ENCODE assay signal across 33 mouse cellular contexts in genomic region chr4:123397643-123398434, GRCm38 (mm10). TPM values are rescaled to one million over a fixed set of nuclear protein-coding genes. Genes with fewer than 3 reads are reported as not detected.
A peak's percentile ranks its signal among the peaks of the same experiment; 100 is the strongest.
DNase-seq lines count a peak whose midpoint lies in the region; ATAC-seq lines count a peak whose summit lies in the region.
"Had no signal": no experiment of that assay in that cellular context is flagged by ENCODE, and none has a peak within 500 bp of the region (broad histone marks: within the 10 kb centered on the region; RNA-seq: fewer than 3 reads in every experiment).

No protein-coding gene starts in this region.

- H3K27me3 ChIP-seq in heart, embryonic 11.5 days (ENCODE audit: control insufficient read depth, insufficient read depth, low read length): no peaks in the 10 kb centered on the region
- no peaks in the 10 kb centered on the region for H3K27me3 ChIP-seq in heart, embryonic 13.5 days (replicated peaks)
- H3K27me3 ChIP-seq: hindbrain, embryonic 12.5 days; kidney, embryonic 15.5 days; liver, embryonic 13.5 days; midbrain, embryonic 13.5 days had no signal

- no peak for ATAC-seq in heart, embryonic 11.5 days (replicated peaks; ENCODE audit: insufficient number of reproducible peaks, low FRiP score, low TSS enrichment)
- ATAC-seq in heart, embryonic 13.5 days (ENCODE audit: extremely low read depth, insufficient number of reproducible peaks, low FRiP score, low TSS enrichment): no peak
- ATAC-seq in frontal cortex, adult (ENCODE audit: low TSS enrichment): no peak
- ATAC-seq: forebrain, embryonic 16.5 days; hindbrain, postnatal 0 days; intestine, embryonic 16.5 days; lung, postnatal 0 days; midbrain, embryonic 13.5 days had no signal

- H3K27ac ChIP-seq in heart, embryonic 11.5 days (ENCODE audit: low read depth, low read length): peak overlapping the region; percentile 5; the same call in 1 of the 2 replicates
- H3K27ac ChIP-seq in heart, embryonic 13.5 days (replicated peaks): peak overlapping the region; percentile 68
- H3K27ac ChIP-seq: hindbrain, embryonic 12.5 days; hindbrain, postnatal 0 days; kidney, embryonic 15.5 days; liver, embryonic 13.5 days; midbrain, embryonic 13.5 days had no signal

- no peak overlapping the region for H3K4me3 ChIP-seq in heart, embryonic 11.5 days (ENCODE audit: low read depth, low read length)
- H3K4me3 ChIP-seq in heart, embryonic 13.5 days: no peak overlapping the region
- H3K4me3 ChIP-seq: erythroblast, embryonic 14.5 days; hindbrain, embryonic 12.5 days; kidney, embryonic 15.5 days; liver, embryonic 13.5 days; midbrain, embryonic 13.5 days had no signal

- 54% methylated on average over 5 of the region's 5 CpGs for WGBS in heart, embryonic 11.5 days (ENCODE audit: insufficient replicate concordance)
- 45% methylated on average over 5 of the region's 5 CpGs for WGBS in heart, embryonic 13.5 days

- intact Hi-C loops in heart, postnatal 25 days (cut with DNase I): loop anchor here (10.0 kb wide), 1 partner anchor 47 kb away; no protein-coding TSS in a partner anchor
- intact Hi-C loops in heart, postnatal 10 days (cut with DNase I): loop anchor here (5.0 kb wide), 1 partner anchor 34 kb away; no protein-coding TSS in a partner anchor

- no peak overlapping the region for H3K9ac ChIP-seq in heart, embryonic 11.5 days (ENCODE audit: low read depth, low read length)
- peak overlapping the region; percentile 28; the same call in 1 of the 2 replicates for H3K9ac ChIP-seq in heart, embryonic 13.5 days
- H3K9ac ChIP-seq: hindbrain, embryonic 12.5 days; kidney, embryonic 15.5 days; liver, embryonic 13.5 days; midbrain, embryonic 13.5 days had no signal

- peak; percentile 57 for DNase-seq in heart, adult 8-10 months (ENCODE audit: low spot score)
- no peak for DNase-seq in heart, postnatal 25 days (ENCODE audit: low spot score)
- DNase-seq in heart, postnatal 10 days: peak; percentile 39 to 50
- no peak for DNase-seq in right cerebral cortex, adult 2 months (ENCODE audit: low spot score in 2 of 2)
- DNase-seq: adrenal gland, postnatal 25 days; B cell, adult 2 months; cerebellum, adult 11-12 months; cerebellum, adult 9-11 months; gastrocnemius, postnatal 10 days; kidney, postnatal 4 days; left cerebral cortex, postnatal 4 days; liver, embryonic 13.5 days; lung, adult 18-20 months; lung, postnatal 4 days; retina, postnatal 1 day; right cerebral cortex, postnatal 25 days; thymus, adult 18-20 months; thymus, postnatal 25 days had no signal

- peaks cover 47% of the 10 kb centered on the region for H3K36me3 ChIP-seq in heart, embryonic 11.5 days (ENCODE audit: control insufficient read depth, insufficient read depth, low read length)
- peaks cover 86% of the 10 kb centered on the region for H3K36me3 ChIP-seq in heart, embryonic 13.5 days

- no peak overlapping the region for H3K4me2 ChIP-seq in heart, embryonic 11.5 days
- no peak overlapping the region for H3K4me2 ChIP-seq in heart, embryonic 13.5 days
- H3K4me2 ChIP-seq: hindbrain, embryonic 12.5 days; kidney, embryonic 15.5 days; liver, embryonic 13.5 days; midbrain, embryonic 13.5 days had no signal

- H3K4me1 ChIP-seq in heart, embryonic 11.5 days (ENCODE audit: control insufficient read depth, insufficient read depth, low read length): peaks cover 3% of the 10 kb centered on the region; the same call in 1 of the 2 replicates
- peaks cover 25% of the 10 kb centered on the region for H3K4me1 ChIP-seq in heart, embryonic 13.5 days
- H3K4me1 ChIP-seq: liver, embryonic 13.5 days had no signal

- no peaks in the 10 kb centered on the region for H3K9me3 ChIP-seq in heart, embryonic 11.5 days (replicated peaks; ENCODE audit: control insufficient read depth, low read length)
- no peaks in the 10 kb centered on the region for H3K9me3 ChIP-seq in heart, embryonic 13.5 days
- H3K9me3 ChIP-seq: hindbrain, embryonic 12.5 days; kidney, embryonic 15.5 days; liver, embryonic 13.5 days; midbrain, embryonic 13.5 days had no signal

RNA-seq across cellular contexts. Expression of gene Bmp8a, which starts 54.8 kb away (rescaled TPM):
- total RNA-seq in heart, adult 8-10 months (2022): not detected
- total RNA-seq in heart, postnatal 25 days (2021): under 1 TPM in 1 of 2 experiments, not detected in 1; 0.18 TPM
- polyA plus RNA-seq in heart, embryonic 11.5 days (2014; fragmentation: Nextera tagmentation; extraction: Ambion mirVana): 0.10 TPM in 1 of 2 replicates, not detected in the other
- 0.06 and 0.13 TPM in 2 replicates for polyA plus RNA-seq in heart, embryonic 13.5 days (2015; fragmentation: Nextera tagmentation; extraction: Ambion mirVana)
- total RNA-seq in heart, postnatal 10 days (2021): under 1 TPM in 1 of 2 experiments, not detected in 1; 0.17 TPM
- total RNA-seq: adrenal gland, adult 18-20 months; adrenal gland, postnatal 25 days; common myeloid progenitor, adult 5-6 weeks; granulocyte monocyte progenitor cell, adult 5-6 weeks; megakaryocyte-erythroid progenitor cell, adult 5-6 weeks had no signal
- polyA plus RNA-seq: erythroblast, embryonic 14.5 days had no signal

Comparison
In these comparisons a context has a peak if more than half of its experiments do, and no peak if none do; other contexts are left out.
1. DNase-seq: peak in heart, adult 8-10 months (single experiment) and heart, postnatal 10 days (2 of 2); none in heart, postnatal 25 days (single experiment) and right cerebral cortex, adult 2 months (0 of 2).